Mouse (Mus musculus) right cerebral cortex, postnatal 4 days (tissue): ENCODE data around the gene Bmp10.
"Not testable (repeated sequence)": the region's sequence is repeated elsewhere in the genome, so short reads cannot be mapped to it uniquely, and the experiment has no call there.

ENCODE experiments used
- DNase-seq: peaks from one replicate; pipeline ENCODE4 v3.0.0-alpha.2; 2022

Gene Bmp10

DNA sequence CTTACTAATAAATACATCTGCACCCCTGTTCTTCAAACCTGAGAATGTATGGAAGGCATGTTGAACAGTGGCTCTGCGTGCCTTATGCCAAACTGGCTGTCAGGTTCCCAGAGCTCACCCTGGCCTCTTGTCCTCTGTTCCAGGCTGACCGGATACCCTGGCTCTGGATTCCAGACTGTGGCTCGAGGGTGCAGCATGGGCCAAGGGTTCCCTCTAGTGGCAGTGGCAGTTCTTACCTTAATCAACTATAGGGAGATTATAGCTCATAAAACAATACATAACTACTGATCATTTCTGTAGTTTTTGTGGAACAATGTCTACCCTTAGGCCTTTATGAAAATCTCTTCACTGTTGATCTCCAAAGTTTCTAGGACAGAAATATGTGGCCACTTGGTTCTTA, 22.2 kb downstream of the Bmp10 start:
- no peak for DNase-seq

DNA sequence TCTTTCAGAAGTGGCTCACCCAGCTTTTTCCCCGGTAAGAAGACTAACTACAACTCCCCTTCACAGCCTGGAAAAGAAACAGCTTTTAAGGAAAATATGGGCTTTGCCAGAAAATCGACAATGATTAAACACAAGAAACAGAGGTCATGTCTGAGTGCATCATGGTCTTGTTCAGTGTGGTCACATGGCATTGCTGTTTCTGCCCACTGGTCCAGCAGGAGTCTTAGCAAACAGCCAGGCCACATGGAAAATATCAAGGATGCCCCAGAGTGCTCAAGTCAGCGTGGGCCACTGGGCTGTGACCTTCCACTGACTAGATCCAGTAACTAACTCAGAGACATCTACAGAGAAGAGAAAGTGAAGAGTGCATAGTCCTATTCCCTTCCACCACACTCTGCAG, 23.0 kb downstream of the Bmp10 start:
- no peak for DNase-seq

DNA sequence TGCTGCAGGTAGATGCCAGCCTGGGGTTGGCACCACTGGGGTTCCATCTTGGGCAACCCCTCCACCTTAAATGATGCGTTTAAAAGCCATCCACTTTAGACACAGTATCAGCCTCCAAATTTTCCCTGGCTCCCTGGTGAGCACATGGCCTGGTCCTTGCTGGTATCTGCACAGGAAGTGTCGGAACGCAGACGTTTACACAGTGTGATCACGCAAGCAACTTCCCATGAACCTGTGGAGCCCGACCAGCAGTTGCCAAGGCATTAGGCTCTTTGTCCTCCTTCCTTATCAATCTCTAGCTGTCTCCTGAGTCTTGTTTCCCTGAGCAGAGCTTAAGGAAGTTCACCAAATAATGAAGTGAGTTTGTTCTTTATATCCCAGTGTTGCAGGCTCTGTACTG, 26.7 kb downstream of the Bmp10 start:
- DNase-seq = no peak

DNA sequence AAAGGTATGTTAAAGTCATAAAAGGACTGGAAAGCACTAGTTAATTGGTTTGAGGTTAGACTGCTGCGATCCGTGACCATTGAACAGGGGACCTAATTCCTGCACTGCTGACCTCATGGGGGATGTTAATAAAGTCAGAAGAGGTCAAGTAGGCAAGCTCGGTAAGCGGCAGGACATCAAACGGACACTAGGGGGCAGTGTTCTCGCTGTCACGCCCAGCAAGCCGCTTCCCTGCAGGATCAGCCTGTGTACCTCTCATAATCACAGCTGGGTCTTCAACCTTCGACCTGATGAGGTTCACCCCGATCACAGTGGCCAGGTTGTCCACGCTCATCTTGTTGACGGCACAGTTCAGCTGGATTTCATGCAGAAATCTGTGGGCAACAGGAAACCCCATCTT, 37.4 kb downstream of the Bmp10 start:
- peak; percentile 54 for DNase-seq

DNA sequence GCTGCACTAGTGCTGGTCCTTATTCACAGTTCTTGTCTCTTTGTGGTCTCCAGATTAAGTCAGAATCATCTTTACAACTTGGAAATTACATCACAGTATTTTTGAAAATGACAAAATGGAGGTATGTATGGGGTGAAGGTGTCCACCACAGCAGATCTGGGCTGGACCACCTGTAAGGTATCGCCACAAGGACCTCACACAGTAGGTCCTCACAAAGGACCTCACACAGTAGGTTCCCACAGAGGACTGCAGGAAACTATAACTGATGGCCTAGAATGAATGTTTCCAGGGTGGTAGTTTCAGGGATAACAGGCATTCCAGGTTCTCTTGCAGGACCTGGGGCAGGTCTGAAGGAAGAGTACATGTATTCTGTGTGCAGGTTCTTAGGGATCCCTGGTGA, 38.6 kb downstream of the Bmp10 start:
- DNase-seq = no peak

DNA sequence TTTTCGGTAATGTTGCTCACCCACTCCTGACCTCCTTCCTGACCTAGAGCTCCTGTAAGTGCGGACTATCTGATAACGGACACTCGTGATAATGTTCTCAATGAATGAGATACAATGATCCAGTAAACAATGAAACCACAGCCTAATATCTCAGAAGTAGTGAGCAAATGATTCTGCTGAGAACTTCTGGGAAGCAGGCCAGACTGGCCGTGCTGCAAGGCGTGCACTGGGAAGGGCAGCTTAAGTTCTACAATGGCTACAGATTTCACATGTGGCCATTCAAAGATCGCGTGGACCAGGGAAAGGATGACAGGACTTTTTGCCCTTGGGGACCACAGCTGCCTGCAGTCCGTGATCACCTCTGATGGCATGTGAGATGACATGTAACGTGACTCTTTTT, 39.6 kb downstream of the Bmp10 start:
- no peak for DNase-seq

DNA sequence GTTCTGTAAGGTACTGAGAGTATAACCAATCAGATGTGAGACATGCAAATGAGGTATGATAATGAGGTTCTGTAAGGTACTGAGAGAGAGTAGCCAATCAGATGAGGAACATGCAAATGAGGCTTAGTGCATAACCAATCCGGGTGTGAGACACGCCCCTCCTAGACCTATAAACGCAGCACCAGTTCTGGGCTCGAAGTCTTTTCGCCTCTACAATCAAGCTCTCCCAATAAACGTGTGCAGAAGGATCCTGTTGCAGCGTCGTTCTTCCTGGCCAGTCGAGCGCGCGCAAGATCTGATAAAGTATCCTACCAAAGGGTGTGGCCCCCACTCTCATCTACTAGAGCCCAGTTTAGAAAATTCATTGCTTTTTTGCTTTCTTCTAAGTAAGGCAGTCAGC, 41.3 kb downstream of the Bmp10 start:
- DNase-seq = not testable (repeated sequence)

DNA sequence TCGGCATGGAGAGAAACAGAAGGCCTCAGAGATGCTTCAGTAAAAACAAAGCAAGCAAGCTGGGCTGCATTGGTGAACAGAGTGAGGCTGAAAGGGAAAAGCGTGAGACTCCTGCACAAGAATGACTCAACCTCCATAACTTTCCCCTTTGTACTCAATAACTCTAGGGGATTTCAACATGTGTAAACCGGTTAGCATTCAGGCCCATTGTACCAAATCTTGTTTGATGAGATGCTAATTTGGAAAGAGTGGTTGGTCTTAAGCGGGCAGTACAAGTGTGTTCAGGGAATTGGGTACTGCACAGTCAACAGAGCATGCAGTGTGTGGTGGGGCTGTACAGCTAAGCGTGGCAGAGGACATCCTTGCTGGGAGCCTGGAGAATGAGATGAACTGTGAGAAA, 46.4 kb downstream of the Bmp10 start:
- DNase-seq = no peak

DNA sequence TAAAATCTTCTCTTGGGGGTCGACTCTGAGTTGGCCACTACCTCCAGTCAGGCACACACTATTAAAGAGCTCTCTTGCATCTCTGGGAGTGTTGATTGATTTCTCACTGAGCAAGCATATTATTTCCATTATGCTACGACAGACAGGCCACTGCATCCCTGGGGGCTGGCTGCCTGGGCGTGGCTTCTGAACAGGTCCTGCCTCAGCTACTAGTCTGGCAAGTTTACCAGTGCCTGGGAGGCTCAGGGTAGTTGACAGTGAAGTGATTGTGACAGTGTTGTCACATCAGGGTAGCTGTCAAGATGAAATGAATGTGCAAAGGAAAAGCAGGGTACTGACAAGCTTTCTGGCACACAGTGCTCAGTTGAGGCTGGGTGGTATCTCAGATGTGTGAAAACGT, 50.1 kb downstream of the Bmp10 start:
- DNase-seq = no peak

DNA sequence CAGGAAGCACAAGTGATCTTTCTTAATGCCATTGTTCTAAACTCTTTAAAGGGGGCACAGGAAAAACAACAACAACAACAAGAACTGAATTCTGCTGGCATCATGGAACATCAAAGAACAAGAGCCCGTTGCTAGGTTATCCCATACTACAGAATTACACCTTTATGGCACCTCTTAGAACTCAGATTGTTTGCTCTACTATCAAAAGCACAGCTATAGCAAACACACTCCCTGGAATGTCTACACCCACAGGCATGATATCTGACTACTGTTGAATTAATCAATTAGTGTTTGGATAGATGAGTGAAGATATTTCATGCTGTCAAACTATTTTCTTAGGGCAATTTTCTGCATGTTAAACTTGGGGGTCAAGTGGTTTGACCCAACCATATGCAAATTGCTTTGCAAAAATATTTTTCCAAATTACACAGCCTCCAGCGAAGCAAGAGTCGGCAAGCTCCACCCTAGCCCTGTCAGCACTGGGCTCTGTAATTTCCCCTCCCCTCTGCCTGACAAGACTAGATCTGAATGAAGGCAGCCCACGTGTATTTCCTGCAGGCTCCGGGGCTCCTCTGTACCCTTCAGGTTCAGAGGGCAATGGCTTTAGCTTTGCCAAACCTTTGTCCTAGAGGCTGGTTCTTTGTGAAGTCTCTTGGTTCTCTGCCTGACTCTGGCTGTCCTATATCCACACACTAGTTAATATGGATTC, 50.7 kb downstream of the Bmp10 start:
- no peak for DNase-seq

DNA sequence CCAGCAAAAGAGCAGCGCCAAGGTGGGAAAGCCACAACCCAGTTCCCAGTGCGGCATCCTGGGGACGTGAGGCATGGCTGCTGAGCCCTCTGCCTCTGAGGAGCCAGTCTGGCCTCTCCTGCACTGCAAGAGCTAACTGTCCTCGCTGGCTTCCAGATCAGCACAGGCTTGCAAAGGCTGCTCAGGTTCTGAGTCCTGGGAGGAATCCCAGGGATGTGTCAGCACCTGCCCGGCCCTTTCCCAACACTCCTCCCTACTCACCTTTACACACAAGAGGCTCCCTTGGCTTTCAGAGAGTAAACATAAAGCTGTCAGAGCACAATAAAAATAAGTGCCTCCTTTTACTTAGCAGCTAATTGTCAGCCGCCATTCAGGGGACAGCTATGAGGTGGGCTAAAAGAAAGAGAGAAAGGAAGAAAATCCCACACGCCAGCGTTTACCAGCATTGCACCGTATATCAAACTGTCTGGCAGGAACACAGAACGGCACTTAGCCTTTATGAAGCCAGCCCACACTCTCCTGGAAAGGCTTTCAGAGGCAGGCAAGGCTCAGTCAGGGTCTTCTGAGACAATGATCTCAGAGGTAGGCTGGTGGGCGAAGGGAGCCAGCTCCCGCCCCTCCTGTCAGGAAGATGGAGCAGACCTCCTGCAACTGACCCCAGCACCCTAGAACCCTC, 54.6 kb downstream of the Bmp10 start:
- DNase-seq = no peak

DNA sequence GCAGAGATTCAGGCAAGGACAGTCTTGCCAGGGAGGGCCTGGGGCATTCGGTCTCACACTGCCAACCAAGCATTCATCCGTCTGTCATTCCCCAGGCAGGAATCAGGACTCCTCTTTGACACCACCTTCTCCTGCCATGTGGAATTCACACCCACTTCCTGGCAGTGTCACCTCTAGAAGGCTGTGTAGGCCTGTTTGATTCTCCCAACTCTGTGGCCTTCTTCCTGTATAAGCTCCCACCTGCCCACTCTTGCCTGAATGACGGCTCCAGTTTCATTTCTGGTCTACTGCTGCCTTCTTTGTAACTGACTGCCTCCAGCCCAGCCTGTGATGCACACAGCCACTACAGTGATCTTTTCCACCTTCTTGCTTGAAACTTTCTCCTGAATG, 55.1 kb downstream of the Bmp10 start:
- DNase-seq = no peak

DNA sequence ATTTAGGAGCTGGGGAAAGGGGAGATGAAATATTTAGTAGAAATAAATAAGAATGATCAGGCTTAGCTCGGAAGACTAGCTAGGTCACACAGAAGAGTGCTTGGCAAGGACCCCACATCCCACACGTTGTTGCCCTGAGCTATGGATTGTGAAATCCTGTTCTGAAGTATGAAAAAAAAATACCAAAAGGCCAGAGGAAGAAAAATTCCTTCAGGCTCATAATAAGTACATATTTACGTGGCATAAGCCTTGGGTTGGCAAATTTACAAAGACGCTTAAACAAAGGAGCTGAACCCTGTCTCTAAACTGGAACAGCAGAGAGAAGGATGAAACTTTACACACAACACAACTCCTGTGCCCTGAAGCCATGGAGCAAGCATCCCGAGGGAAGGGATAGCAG, 56.0 kb downstream of the Bmp10 start:
- DNase-seq = no peak
